Mouse (Mus musculus) thymus, postnatal 10 days (tissue): ENCODE results near the gene Hist1h2bb.

Source experiments
- DNase-seq, 2 experiments: peaks; one replicate each; pipeline ENCODE4 v3.0.0; 2021; ENCODE audit warnings: low spot score in 2 of 2

Hist1h2bb gene

DNA sequence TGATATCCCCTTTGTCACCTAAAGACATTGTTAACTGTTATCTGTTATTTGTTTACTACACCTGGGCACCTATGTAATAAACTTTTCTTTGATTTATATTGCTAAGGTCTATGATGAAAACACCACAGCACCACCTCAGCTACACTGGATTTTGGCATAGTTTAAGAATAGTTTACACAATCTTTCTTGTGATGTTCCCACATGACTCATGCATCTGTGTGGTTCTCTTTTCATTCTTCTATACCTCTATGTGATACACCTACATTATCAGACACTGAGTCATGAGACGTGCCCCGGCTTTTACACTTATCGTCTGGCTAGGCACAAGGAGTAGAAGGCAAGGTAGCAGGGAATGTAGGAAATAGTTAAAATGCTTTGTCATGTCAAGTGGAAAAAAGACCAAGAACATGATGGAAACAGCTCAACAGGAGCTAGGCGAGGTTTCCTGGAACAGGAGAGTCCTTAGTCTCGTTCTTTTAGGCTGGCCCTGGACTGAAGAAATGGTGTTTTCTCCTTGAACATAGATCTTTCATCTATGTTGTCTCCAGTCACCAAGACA is 3.1 kb downstream of the Hist1h2bb start:
- no peak for DNase-seq

DNA sequence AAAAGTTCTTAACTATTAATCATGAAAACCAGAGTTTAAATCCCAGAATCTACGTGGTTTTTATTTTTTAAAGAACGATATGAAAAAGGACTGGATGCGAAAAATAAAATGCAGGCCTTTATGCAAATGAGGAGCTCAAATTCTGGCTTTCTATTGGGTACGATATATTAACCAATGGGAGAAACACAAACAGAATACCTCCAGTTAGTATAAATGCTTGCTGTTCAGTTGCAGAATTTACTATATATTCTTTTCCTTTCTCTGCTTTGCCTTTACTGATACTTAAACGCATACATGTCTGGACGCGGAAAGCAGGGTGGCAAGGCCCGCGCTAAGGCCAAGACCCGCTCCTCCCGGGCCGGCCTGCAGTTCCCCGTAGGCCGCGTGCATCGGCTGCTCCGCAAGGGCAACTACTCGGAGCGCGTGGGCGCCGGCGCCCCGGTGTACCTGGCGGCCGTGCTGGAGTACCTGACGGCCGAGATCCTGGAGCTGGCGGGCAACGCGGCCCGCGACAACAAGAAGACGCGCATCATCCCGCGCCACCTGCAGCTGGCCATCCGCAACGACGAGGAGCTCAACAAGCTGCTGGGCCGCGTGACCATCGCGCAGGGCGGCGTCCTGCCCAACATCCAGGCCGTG is 4.4 kb downstream of the Hist1h2bb start, which contains the start of gene Hist1h2ab:
Gene Hist1h2ab, plus strand, starts transcription at position 288 of the 639 bp plus-strand sequence.
- DNase-seq: peak; percentile 64 to 68

DNA sequence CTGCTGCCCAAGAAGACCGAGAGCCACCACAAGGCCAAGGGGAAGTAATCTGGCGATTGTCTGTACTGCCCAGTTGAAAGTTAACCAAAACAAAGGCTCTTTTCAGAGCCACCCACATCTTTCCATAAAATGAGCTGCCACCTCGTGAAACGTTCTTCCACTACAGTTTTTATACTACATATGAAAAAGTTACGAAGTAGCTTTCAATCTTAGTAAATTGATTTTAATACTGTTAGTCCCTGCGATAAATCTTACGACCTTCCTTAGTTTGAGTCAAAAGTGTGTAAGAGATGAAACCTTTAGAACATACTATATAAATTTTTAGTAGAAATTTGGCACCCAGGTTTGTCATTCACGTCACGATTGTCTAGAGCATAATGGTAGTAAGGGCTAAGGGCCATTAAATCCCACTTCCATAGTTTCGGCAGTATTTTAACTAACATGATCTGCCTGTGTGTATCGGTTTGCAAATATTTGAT is 5.0 kb downstream of the Hist1h2bb start:
- no peak for DNase-seq

DNA sequence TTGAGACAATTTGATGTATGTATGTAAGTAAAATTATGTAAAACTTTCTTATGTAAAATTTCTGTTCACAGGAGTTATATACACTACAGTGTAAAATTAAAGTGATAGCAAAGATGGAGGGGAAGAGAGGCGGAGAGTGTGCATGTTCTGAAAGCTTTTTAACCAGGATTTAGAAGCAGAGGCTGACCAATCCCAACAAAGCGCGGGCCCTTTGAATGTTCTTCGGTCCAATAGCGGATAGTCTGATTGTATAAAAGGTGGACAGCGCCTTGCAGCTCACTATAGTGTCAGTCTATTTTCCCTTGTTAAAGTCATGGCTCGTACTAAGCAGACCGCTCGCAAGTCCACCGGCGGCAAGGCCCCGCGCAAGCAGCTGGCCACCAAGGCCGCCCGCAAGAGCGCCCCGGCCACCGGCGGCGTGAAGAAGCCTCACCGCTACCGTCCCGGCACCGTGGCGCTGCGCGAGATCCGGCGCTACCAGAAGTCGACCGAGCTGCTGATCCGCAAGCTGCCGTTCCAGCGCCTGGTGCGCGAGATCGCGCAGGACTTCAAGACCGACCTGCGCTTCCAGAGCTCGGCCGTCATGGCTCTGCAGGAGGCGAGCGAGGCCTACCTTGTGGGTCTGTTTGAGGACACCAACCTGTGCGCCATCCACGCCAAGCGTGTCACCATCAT is 5.7 kb downstream of the Hist1h2bb start, which contains the start of gene Hist1h3b:
Gene Hist1h3b, plus strand, starts transcription at position 201 of the 675 bp plus-strand sequence.
- DNase-seq: peak; percentile 86 to 91

DNA sequence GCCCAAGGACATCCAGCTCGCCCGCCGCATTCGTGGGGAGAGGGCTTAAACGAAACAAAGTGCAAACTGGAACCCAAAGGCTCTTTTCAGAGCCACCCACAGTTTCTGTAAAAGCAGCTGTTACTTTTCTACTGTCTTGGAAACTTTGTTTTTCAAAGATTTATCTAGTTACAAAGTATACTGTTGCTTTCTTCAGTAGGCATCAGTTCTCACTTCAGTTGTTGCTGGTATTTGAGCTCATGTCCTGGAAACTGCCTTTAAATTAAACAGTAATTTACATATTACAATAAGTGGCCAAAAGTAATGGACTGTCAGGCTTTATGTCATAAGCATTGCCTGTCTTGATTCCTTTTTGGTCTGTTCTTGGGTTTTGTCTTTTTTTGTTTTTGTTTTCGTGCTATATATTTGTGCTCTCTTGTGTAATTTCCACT is 6.2 kb downstream of the Hist1h2bb start:
- no peak for DNase-seq

DNA sequence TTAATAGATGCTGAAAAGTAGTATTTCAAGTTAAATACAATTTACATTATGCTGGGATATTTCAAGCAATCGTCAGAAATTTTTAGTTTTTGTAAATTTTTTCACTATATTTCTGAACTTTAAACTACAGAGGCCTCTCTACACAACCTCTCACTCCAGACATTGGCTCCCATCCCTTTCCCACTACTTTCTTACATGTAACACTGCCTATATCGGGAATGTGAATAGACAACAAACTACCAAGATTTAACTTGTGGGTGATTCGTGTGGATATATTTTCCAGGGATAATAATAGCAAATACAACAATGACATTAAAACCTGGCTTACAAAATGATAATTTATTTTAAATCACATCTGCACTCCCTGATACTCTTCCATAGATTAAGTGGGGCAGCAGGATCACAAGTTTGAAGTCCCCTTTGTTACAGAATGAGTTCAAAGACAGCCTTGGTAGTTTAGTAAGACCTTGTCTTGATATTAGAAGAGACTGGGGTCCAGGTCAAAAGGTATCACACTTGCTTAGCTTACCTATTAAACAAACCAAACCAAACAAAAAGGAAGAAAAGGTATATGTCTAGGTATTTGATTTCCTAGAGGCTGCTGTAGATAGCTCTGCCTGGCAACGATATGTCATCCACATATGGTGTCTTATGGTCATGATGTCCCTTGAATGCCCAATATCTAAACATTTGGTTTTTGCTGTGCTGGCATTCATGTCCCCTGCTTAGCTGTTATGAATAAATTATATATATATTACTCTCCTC is 7.0 kb downstream of the Hist1h2bb start:
- no peak for DNase-seq

DNA sequence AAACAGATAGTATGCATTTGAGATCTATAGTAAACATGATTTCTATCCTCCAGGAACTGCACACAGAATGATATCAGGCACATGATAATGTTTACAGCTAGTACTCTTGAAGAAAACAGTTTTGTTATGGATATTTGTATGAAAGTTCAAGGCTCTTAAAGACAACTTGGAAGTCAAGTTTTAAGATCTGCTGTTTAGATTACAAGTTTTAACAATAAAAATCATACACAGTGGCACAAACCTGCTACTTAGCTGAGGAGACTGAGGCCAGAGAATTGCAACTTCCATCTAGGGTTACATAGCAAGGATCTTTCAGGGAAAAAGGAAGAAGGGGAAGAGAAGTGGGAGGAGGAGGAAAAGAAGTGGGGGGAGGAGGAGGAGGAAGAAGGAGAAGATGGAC is 8.5 kb downstream of the Hist1h2bb start:
- DNase-seq: no peak

DNA sequence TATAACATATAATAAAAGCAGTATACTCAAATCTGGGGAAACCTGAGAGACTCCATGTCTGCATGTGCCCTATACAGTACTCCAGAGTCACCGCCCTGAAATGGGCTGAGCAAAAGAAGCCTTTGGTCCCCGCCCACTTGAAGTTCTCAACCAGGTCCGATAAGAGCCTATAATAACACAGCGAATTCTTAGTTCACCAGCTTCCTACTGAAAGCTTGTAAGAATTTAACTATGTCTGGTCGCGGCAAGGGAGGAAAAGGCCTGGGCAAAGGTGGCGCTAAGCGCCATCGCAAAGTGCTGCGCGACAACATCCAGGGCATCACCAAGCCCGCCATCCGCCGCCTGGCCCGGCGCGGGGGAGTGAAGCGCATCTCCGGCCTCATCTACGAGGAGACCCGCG is 10.3 kb downstream of the Hist1h2bb start, which contains the start of gene Hist1h4b:
Gene Hist1h4b, plus strand, starts transcription at position 224 of the 400 bp plus-strand sequence.
- peak; percentile 89 to 90 for DNase-seq

DNA sequence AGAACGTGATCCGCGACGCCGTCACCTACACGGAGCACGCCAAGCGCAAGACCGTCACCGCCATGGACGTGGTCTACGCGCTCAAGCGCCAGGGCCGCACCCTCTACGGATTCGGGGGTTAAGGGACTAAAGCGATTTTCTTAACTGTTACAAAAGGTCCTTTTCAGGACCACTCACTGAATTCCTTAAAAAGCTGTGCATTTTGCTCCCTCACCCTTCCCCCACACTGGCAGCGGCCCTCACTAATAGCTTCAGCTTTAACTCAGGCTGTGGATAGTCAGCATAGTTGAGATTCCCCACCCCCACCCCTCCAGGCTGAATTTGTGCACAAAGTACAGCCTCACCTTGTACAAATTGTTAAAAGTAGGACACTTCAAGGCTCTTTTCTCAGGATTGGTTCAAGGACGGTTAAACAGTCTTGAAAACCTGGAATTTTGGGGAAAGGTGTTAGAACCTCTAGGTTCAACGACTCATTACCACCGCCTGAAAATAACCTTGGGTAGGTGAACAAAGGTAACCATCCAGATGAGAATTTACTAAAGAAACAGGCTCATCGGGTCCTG is 10.8 kb downstream of the Hist1h2bb start:
- DNase-seq: no peak

DNA sequence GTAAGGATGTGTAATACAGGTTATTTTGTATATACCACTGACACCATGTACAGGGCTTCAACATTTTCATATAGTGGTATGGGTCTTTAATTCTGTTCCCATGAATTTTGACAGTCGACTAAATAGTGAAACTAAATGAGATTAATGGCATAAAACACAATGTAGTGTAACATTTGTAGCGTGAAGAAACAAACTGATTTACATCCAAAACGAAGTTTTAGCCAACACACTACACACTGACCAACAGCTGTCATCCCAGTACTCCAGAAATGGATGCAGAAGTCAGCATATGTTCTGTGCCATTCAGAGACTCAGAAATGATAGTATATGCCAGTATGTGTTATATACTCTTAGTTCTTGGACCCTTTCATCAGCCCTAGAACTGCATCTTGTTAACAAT is 11.4 kb downstream of the Hist1h2bb start:
- DNase-seq: no peak

DNA sequence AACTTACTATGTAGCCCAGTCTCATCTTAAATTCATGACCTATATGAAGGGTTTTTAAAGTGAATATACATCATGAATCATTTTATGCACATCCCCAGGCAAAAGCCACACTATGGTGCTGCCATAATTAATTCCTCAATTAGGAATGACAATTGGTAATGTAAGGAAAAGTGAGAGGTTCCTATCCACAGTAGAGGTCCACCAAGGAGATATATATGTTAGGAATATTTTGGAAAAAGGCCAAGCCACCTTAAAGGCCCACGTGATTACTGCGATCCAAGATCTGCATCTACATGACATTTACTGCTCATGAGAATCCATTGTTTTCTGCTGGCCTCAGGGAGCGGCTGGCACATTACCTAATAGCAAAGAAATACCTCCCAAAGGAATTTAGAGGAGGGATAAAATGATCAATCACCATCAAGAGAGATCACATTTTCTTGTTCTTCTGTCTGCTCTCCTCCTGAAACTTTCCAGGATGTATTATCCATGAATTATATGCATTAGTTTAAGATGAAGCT is 12.8 kb downstream of the Hist1h2bb start:
- no peak for DNase-seq

DNA sequence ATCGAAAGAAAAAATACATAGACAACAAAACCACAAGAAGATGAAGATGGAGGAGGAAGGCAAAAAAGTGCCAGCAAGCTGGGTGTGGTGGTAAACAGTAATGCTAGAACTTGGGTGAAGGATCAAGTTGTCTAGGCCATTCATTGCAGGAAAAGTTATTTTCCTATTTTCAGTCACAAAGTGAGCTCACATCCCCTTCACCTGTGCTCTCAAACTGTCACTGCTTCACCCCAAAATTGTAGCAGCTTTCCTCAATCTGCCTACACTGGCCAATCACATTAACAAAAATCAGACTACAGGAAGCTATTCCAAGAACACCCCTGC is 13.3 kb downstream of the Hist1h2bb start:
- DNase-seq: peak in 1 of 2 experiments; percentile 54

DNA sequence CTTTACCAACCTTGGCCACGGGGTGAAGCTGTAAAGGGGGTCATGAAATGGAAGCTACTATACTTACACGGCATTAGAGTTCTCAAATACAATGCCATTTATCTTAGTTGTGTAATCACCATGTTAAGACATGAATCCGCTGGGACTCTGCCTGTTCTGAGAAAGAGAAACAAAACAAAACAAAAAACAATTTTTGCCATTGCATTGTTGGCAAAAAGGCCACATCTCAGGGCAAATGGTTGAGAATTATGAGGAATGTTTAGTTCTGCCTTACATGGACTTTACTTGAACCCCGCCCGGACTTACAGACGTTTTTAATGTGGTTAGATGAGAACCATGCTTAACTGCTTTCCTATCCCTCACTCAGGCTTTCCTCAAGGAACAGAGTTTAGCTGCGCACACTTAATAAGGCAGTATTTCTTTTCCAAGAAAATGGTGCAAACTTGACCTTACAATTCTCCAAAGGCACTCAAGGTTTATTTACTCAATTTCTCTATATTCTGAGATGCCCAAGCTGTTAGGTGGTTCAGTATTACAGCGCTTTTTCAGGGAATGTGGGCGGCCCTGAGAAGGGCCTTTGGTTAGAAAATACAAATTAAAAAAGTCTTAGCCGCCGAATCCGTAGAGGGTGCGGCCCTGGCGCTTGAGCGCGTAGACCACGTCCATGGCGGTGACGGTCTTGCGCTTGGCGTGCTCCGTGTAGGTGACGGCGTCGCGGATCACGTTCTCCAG is 13.9 kb downstream of the Hist1h2bb start:
- DNase-seq: no peak

DNA sequence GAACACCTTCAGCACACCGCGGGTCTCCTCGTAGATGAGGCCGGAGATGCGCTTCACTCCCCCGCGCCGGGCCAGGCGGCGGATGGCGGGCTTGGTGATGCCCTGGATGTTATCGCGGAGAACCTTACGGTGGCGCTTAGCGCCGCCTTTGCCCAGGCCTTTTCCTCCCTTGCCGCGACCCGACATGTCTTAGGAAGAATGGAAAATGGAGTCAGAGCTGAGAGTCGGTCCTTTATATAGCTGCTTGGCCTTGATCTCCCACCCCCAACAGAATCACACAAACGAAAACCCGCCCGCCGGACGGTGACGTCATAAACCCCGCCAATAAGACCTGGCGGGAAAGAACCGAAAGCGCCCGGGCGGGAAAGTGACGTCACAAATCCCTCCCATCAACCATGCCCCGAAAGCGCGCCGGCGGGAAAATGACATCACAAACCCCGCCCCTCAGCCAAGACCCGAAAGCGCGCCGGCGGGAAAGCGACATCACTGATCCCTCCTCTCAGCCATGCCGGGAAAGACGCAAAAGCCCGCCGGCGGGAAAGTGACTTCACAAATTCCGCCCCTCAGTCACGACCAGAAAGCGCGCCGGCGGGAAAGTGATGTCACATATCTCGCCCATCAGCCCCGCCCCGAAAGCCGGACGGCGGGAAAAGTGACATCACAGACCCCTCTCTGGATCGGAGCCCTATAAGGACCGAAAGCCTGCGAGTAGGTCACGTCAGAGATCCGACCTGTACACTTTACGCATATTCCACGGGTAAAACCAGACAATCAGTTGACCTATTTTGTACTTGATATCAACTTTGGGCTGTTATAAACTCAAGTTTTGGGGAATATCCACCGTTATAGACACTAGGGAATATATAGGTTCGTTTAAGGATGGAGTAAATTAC is 14.7 kb downstream of the Hist1h2bb start, which contains the start of gene Hist1h4a:
Gene Hist1h4a, minus strand, starts transcription at position 259 of the 893 bp plus-strand sequence.
- DNase-seq: peak; percentile 99

DNA sequence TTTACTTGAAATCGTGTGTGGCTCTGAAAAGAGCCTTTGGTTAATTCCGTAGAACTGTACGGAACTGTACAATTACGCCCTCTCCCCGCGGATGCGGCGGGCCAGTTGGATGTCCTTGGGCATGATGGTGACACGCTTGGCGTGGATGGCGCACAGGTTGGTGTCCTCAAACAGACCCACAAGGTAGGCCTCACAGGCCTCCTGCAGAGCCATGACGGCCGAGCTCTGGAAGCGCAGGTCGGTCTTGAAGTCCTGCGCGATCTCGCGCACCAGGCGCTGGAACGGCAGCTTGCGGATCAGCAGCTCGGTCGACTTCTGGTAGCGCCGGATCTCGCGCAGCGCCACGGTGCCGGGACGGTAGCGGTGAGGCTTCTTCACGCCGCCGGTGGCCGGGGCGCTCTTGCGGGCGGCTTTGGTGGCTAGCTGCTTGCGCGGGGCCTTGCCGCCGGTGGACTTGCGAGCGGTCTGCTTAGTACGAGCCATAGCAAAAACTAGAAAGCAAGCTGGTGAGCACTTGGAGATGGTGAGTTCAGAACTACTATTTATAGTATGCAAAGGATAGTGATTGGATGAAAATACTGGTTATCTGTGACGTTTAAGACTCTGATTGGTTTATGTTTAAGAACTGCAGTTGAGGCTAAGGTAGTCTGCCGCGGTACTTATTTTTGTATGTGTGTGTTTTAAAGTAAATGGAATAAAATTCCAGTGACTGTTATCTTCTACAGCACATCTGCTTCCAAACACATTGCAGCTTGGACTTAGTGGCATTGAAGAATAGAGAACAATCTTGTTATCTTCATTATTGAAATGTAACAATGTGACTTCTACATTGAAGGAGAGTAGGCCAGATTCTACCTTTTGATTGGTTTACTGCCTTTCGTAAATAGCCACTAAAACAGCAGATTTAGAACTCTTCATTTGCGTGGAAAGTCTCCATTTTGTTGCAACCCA is 15.6 kb downstream of the Hist1h2bb start, which contains the start of gene Hist1h3a:
Gene Hist1h3a, minus strand, starts transcription at position 516 of the 951 bp plus-strand sequence.
- peak; percentile 69 to 75 for DNase-seq

DNA sequence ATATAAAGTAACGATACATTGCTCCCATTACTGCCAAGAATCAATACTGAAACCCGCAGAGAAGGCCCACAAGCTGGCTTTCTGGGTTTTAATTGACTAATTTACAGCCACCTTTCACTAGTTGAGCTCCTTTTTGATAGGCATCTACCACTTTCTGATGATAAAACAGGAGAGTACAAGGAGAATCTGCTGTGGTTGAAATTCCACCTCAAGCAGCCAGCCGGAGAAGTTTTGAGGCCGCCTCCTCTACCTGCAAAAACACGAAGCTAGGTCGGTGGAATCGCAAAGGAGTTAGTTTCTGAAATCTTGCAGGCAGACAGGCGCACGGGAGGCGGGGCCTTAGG is 16.7 kb downstream of the Hist1h2bb start:
- DNase-seq: no peak

DNA sequence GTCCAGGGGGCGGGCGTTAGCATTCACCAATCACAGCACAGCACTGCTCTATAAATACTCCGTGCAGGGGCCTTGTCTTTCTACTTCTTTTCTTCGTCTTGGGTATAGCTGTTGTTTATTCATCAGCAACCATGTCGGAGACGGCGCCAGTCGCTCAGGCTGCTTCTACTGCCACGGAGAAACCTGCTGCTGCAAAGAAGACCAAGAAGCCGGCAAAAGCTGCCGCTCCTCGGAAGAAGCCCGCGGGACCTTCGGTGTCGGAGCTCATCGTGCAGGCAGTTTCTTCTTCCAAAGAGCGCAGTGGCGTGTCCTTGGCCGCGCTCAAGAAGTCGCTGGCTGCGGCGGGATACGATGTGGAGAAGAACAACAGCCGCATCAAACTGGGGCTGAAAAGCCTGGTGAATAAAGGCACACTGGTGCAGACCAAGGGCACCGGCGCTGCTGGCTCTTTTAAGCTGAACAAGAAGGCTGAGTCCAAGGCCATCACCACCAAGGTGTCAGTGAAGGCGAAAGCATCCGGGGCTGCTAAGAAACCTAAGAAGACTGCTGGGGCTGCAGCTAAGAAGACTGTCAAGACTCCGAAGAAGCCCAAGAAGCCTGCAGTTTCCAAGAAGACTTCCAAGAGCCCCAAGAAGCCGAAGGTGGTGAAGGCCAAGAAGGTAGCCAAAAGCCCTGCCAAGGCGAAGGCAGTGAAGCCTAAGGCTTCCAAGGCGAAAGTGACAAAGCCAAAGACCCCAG is 17.2 kb downstream of the Hist1h2bb start, which contains the start of gene Hist1h1a:
Gene Hist1h1a, plus strand, starts transcription at position 81 of the 738 bp plus-strand sequence.
- peak; percentile 89 to 92 for DNase-seq
